Mouse (Mus musculus): Measurements from ENCODE around the gene Phka1.
"Not testable (repeated sequence)": the region's sequence is repeated elsewhere in the genome, so short reads cannot be mapped to it uniquely, and the experiment has no call there.

The Phka1 gene

DNA sequence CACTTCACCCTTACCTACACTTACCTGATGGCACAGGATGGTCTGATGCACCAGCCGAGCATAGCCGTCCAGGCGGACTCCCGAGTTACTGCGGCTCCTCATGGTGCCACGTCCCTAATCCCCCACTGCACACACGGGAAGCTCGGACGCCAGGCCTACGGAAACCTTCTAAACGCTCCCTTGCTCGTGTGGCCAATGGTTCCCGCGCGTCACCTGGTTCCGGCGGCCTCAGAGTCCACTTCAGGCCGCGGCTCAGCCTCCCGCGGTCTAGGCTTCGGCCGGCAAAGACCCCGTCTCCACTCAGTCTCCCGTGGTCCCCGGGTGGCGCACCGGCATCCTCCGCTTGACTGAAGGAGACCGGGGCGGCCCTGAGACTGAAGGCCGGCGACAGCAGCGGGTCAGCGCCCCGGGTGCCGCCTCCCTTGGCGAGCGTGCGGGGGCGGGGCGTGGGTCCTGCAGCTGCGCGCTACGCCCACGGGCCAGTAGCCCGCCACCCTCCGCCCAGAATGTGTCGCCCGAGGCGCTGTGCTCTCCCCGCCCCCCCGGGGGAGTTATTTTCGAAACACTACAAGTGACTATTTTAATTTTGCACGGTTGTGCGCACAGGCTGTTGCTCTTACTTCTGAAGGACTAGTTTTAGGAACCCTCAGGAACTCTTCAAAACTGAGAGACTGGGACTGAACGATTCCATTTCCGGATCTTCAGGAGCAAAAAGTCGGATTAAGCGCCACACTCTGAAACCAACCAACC is at the start of gene Phka1:
Phka1 (minus strand) TSS at position 424 of the 750 bp plus-strand sequence.
- DNase-seq = peak; percentile 11

DNA sequence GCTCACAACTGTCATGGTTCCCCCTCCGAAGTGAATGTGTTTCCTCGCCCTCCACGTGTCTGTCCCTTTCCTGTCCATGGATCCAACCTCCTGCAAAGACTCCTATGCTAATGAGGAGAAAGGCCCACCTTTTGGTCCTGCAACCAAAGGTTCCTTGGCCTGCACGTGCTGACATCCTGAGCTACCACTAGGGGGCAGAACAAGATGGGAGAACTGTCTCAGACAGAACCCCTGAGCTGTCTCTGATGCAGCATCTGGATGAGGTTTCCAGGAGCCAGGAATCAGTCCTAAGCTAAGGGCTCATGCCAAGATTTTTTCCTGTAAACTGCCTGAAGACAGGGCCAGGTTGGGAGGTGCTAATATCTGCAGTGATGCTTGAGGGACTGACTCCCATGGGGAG is 45.2 kb upstream of the Phka1 start:
- DNase-seq = peak; percentile 1

DNA sequence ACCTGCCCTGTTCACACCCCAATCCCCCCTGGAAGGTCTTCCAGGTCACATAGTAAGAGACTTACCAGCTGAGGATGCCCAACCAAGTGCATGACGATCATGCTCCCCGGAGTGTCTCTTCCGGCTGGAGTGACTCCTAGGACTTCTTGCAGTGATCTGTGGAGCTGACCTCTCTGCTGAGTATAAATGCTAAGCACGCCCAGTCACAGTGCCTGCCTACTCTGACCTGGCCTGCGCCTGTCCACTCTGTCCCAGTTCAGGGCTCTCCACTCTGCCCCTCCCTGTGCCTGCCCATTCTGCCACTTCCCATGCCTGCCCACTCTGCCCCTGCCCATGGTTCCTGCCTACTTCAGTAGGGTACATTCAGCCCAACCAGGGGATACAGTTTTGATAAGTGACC is 42.8 kb upstream of the Phka1 start, which contains the start of gene Gm3880:
Gm3880 (minus strand) TSS at position 101 of the 400 bp plus-strand sequence.
- not testable (repeated sequence) for DNase-seq

DNA sequence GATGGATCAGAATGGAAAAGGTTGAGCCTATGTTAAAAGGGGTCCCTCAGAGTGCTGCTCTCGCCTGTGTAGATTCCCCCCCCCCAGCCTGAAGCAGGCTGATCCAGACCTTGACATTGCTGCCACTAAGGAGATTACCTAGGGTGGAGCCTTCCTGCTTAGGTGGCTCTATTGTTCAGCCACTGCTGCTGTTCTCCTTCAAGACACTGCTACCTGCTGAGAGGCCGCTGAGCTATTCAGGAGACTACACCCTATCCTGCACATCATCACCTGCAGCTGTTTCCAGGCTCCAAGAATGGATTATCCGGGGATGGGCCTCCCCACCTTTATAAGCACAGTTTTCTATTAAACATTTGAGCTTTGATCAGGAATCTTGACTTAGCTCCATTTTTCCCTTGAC is 40.7 kb upstream of the Phka1 start:
- not testable (repeated sequence) for DNase-seq

DNA sequence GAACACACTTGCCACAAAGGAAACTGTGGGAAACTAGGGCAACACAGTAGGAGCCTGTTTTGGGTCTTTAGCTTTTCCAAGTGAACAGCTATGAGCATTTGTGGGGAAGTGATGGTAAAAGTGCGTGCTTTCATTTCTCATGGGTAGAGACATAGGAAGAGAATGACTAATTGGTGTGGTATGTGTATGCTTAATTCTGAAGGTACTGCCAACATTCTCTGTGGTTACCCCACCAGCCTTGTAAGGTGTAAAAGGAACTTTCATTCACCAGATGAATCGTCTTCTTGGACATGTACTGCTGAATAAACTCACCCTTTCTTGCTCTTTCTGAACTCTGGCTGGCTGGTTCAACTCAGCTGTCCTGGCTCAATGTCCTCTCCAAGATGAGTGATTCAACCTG is 22.6 kb upstream of the Phka1 start:
- no peak for DNase-seq

DNA sequence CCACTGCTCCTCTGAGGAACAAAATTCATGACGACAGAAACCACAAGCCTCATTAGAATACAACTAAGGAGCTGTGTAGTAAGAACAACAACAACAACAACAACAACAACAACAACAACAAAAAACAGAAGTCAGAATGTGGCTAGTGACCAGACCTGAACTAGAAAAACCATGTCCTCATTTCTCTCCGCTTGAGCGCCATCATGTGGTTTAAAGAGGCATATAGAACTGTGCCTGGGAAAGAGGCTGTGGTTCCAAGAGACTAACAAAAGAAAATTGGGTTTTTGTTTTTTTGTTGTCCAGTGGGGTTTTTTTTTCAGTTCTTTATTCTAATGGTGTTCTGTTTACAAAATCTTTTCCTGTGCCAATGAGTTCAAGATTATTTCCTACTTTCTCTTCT is 16.7 kb upstream of the Phka1 start:
- no peak for DNase-seq

DNA sequence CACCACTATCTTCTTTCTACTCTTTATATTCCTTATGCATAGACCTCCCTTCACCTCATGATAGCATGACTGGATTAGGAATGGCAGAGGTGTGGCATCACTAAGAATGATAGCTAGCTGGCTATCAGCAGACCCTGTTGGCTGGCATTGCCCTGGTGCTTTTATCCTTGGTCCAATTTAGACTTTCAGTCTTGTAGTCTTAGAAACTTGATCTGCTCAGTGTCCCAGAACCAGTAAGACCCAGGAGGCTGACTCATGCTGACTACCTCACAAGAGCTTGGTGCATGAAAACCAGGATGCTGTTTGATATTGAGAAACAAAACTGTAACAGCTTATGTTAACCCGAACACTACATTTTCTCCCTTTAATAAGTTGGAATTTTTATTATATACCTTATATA is 1.6 kb upstream of the Phka1 start:
- no peak for DNase-seq

DNA sequence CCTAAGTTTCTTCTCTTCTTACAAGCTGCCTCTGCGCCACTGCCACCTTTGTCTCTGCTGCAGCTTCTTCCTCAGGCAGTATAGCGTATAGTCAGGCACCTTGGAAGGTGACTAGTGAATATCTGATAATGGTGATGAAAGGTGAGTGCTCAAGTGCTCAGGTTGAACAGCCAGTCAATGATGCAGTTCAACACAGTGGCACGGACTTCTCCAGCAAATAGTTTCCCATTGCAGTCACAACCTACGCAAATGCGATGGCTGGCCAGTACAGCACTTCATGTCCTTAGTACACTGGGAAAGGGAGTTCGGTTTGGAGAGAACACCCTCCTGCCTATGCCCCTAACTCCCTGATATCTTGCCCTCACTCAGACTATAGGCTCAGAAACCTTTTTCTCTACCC is 1.1 kb upstream of the Phka1 start:
- DNase-seq = no peak

DNA sequence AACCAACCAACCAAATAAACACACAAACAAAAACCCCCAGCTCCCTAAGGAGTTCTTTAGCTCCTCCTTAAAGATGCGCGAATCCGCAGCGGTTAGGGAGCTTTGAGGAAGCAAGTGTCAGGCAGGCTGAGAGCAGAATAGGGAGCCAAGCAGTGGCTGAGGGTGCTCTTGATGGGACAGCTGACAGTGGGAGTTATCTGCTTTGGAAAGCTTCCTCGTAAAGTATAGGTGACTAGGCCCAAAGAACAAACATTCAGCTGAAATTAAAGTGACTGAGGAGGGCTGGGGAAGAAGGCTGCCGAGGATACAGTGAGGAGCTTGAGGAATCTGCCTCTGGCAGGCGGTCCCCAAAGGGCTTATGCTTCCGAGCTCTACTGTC is 516 bp upstream of the Phka1 start:
- DNase-seq = no peak

DNA sequence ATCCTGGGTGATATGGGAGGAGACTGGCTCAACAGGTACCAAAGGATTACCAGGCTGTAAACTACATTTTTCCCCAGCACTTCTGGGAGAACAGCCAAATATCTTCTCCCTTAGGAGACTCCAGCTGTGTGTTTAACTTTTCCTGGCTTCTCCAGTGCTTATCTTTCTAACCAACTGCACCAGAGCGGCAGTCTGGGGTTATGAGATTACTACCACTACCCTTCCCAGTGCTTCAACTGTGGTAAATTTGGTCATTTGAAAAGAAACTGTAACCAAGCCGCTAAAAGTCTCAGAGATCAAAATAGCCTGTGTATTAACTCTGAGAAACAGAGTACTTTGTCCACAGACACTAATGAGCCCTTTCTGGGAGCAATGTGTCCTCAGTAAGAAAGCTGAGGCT is 42.8 kb downstream of the Phka1 start:
- no peak for DNase-seq

DNA sequence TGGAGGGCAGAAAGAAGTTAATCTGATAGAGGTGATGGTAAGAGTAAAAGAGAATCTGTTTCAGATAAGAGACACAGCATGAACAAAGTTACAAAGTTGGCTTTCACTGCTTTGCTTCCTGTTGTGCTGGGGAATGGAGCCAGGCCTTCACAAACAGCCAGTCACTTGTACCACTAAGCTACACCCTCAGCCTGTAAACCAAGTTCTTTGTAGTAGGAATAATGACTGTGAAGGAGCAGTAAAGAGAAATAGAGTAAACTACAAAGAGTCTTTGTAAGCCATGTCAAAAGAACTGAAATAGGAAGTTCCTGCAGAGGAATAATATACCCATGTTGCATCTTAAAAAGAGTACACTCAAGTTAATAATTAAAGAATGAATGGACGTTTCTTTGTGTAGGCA is 55.5 kb downstream of the Phka1 start:
- no peak for DNase-seq

DNA sequence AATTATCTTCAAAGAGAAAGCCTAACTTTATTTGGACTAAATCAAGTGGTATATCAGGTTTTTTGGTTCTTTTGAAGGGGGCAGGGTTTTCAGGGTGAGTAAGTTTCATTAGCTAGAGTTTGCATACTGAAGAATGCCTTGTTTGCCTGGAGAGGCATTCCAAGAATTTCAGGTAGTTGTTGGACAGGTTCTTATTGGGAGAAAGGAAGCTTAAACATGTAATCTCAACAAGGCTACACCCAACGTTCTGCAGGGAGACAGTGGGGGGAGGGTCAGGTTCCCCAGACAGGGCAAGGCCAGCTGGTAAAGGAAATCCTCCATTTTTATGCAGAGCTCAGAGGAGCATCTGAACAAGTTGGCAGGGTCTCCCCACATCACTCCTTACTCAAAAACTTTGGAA is 72.9 kb downstream of the Phka1 start:
- DNase-seq = no peak

DNA sequence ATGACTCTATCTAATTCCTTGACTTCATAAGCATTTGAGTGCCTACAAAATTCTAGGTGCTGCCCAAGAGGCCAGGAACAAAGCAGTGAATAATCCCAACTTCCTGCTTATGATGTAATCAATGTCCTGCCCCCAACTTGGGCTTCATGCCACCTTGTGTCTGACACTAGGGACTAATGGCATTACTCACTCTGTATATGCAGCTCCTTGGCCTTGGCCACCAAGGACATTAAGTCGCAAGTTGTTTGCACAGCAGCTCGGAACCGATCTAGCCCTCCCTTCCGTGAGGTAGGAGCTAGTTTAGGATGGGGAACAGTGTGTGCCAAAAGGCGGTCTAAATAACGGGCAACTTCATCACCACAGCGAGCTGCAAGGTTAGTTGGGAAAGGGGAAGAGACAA is 87.1 kb downstream of the Phka1 start:
- DNase-seq = no peak

DNA sequence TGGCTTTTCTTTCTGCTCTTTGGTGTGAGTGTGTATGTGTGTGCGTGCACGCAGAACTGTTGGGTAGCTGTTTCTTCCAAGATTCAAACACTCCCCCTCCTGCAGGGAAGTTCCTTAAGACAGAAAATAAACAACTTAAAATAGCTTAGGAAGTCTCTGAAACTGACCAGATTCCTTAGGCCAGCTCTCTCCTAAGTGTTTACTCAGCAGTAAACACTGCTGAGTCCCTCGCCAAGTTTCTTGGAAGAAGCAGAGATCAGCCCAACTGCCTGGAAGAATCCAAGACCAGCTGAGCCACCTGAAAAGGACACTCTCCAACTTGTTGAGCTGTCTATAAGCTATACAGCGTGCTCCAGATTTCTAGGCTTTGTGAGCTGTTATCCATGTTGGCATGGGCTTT is 134.8 kb downstream of the Phka1 start:
- DNase-seq = no peak

DNA sequence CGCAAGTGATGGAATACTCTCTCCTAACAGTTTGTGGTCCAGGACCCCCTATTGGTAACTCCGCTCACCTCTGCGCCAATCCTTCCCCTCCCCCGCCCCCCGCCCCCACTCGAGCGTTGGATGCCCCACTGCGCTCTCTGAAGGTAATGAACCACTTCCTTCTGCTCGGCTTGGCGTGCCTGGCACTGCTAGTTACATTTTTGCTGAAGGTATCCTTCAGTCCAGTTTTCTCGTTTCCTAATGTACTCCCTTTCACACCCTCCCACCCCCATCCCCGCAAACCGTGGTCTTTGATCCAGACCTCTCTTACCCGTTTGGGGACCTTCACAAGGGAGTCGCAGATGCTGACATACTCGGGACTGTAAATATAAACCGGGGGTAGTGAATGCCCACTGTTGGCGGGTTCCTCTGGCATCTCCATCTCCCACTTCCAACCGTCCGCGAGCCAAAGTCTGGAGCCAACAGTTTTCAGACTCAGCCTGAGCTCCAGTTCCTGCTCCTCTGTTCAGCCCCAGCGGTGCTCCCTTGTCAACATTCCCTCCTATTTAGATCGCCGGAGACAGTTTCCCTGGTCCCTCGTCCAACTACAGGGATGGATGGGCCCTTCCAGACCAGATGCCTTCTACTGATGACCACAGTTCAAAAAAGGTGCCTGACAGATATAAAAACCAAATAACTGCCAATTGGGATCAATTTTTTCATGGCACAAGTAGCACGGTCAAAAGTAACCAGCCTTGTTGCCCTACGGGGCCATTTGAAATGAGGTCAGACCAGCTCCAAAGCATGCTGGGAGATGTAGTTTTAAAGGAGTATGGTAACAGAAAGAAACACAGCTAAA is 139.2 kb downstream of the Phka1 start, which contains the start of gene Hdac8:
Hdac8 (minus strand) TSS at position 716 of the 838 bp plus-strand sequence.
- peak; percentile 46 for DNase-seq

DNA sequence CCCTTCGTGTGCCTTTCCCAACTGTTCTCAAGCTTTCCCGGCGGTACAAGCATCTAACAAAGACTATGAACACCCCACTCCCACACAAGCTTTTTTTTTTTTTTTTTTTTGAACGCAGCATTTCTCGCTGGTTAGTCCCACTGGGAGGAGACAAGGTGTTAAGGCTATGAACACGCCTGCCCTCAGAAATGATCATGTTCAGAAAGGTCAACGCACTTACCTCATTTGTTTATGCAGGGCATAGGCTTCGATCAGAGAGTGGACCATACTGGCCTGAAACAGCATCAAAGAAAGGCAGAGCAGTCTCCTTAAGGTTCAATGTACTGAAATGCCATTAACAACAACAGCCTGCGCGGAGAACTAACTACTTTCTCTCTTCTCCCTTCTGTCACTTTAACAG is 139.9 kb downstream of the Phka1 start:
- no peak for DNase-seq

DNA sequence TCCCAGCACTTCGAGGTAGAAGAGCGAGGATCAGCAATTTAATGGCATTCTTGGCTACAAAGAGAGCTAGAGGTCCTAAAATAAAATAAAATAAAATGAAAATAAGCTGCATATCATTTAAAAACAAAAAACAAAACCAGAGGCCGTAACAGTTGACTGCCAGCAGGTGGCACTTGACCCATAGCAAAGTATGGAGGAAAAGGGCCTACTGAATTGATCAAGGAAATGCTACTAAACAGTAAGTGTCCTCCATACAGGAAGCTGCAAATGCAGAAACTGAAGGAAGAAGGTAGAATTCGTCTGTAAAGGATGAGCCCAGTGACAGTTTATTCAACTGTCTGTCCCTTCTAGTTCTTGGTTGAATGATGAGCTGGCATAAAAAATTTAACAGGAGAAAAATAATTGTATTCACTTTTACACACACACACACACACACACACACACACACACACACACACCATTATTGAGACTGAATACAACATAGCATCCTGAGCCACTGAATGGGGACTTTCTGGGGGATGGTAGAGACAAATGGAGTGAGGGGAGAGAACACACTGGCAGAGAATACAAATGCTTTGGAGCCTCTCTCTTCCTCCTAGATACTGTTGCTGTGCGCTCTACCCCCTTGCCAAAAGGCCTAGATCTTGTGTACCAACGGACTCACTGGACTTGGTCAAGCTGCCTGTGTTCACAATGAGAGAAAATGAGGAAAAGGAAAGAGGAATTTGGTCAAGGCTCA is 149.9 kb downstream of the Phka1 start:
- DNase-seq = peak; percentile 6

DNA sequence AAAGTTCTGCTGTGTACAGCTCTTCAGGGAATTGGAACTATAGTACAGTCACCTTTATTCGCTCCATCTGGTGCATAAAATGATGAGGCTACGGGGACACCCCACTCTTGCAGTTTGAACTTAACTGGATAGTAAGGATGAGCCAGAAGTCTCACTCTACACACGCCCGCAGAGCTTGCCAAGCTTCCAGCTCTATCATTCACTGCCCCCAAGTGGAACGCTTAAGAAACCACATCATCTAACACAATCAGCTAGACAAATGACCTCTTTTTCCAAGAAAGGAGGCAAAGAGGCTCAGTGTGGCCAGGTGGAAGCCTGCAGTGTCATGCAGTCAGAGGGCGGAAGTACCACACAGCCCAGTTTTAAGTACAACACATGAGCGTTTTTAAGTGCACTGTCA is 158.5 kb downstream of the Phka1 start:
- no peak for DNase-seq

DNA sequence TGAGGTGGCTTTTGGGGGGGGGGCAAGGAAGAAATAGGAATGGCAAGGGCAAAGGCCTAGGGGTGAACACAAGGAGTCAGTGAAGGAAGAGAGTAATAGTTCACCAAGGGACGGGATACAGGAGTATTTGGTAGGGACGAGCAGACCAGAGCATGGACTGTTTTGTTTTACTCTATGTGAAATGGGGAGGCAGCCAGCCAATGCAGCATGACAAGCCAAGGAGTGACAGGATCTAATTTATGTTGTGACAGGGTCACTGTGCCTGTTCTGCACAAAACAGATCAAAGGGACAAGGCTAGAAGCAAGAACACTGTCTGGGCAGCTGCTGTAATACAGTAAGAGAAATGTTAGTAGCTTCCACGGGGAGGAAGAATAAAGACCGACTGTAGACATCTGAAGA is 164.4 kb downstream of the Phka1 start:
- DNase-seq = no peak

DNA sequence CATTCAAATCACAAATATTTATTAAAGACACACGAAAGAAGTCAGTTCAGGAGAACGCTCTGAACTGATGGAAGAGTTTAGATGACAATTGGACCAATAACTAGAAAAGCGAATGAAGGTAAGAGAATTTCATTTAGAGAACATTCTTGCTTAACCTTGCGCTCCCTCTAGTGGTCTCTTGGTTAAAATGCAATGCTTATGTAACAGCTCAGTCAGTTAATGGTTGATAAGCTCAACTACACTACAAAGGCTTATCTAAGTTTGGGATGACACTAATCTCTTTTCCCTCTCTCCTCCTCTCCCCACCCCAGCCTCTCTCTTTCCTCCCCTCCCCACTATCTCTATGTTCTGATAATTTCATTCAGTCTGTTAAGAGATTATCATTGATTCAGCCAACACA is 165.1 kb downstream of the Phka1 start:
- DNase-seq = no peak

DNA sequence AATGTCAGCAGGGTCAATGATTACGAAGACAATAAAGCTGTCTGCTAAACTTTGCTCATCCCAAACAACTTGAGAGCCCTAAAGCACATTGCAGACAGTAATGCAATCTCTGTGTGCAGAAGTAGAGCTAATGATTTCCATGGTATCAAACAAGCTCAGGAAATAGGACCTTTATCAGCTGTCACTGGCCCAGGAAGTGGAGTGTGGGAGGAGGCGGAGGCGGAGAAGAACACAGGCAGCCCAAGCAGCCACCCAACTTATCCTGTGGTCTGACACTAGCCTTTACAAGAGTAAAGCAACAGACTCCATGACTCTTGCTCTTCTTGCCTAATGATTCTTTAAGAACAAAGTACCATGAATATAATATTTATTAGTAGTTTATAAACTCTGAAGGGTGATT is 165.6 kb downstream of the Phka1 start:
- no peak for DNase-seq

DNA sequence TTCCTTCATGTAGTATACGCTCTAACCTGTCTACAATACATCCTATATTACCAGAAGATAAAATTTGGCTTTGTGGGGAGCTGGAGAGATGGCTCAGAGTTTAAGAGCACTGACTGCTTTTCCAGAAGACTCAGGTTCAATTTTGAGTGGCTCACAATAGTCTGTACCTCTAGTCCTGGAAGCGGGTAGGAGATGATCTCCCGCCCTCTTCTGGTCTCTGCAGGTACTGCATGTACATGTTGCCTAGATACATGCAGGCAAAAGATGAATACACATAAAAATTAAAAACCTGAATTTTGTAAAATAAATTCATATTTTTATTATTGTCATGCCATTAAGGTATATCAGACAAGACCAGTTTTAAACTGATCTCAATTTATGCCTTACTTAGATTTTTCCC is 167.3 kb downstream of the Phka1 start:
- peak; percentile 44 for DNase-seq

DNA sequence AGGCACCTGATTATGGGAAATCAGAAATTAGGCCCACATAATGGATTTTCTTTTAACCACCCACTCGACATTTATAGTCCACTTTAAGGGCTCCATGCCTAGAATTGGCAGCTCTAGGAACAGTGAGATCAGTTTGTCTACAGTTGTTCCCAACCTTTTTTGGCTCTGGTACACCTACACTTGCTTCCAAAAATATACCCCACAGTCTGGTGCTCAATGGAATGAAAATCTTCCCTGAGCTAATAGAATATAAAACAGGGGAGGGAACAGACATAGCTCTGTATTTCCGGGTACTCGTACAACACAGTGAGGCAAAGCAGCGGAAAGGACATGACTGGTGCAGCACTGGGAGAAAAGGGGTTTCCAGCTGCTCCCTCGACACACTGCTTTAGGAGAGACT is 168.5 kb downstream of the Phka1 start:
- DNase-seq = no peak

Data from thymus, postnatal 25 days (tissue).